Mouse (Mus musculus): ENCODE measurements at regions not wholly inside any gene's neighbourhood (a gene's known extent, or its start where the extent isn't known, plus 50 kb on each side); places are given as distances from the start of the nearest gene placed in this dataset.

DNA sequence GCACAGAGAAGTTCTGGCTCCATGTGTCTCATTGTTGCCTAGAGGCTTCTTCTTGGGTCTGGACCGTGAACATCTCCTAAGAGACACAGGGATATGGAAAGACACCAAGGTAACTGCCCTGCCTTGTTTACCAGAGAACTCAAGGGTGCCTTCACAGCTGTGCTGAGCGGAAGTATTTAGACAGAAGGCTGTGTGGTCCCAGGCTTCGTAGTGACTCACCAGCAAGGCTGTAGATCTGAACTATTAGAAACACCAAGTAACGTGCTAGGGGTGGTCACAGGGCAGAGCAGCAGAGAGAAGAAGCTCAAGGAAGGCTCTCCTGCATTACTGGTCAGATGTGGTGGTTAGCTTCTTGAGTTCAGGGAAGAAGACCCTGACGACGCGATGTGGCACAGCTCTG lies 51.6 kb upstream of the Lpp start:
- intact Hi-C loops (cut with DNase I) = no loop called here
- no peak for DNase-seq (ENCODE audit: extremely low spot score in 1 of 2, low spot score in 2 of 2)

DNA sequence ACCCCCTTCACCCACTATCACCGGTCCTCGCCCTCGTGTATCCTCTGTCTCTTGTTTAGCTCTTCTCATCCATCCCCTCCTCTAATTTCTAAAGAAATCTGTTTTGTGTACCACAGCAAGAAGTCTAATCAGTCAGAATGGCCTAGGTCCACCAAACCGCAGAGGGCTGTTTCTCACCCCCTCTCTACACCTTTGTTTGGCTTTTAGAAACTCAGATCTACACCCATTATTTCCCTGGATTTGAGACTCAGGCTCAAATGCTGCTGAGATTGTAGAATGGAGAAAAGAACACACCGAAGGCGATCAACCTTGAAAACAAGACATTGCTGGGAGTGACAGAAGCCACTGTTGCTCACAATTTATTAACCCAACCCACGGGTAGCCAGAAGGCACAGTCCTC lies 52.7 kb upstream of the Lpp start:
- no peak for DNase-seq (ENCODE audit: extremely low spot score in 1 of 2, low spot score in 2 of 2)
- intact Hi-C loops (cut with DNase I) = no loop called here

DNA sequence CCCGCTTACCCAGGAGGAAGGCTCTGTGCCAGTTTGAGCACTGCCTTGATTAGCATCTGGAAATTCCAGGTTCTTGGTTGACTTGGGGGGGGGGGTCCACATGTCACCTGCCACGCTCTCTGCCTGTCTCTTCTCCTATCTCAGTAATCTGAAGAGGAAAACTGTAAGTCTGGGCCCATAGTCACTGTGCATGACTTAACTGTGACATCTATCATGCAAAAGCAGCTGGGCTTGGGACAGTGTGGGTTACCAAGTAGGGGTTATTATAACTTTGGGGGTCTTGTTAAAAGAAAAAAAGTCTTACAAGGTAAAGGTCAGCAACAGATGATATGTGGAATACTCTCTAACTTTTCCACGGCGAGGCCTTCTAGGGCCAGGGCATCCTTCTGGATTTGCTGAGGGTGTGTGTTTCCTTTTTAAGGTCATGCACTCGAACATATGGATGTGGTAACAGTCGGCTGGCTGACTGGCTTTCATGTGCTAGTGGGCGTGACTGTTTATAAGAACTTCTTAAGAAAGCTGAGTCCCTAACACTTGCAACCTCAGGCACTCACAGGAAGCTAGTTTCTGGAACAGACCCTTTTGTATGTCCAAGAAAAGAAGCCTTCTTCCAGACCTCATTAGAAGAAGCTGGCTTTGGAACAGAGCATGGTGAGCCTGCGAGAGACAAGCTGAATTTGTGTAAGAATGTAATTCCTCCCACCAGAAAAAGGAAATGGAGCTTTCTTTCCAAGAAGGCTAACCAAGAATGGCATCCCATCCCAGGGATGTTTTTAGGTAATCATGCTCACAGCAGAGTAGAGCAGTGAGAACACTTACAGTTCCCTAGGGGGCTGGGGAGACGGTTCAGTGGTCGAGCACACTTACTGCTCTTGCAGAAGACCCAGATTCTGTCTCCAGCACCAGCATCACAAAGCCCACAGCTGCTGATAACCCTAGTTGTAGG lies 53.7 kb upstream of the Lpp start:
- peak in 1 of 2 experiments; percentile 11 for DNase-seq (ENCODE audit: extremely low spot score in 1 of 2, low spot score in 2 of 2)

DNA sequence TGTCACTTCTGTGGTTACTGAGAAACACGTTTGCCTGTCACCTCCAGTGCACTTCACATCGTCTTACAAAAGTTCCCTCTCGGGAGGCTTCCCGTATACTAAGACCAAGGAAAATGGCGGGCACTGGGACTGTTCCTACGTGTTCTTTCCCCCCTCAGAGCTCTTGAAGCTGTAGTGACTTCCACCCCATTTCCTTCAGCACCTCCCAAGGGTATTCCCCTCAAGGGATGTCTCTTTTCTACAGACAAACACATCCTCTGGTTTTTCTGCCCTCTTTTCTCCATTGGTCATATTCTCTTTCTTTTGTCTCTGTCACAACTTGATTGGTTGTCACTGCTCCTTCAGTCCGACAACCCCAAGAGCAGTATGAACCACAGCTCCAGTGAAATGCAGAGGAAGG lies 54.9 kb upstream of the Lpp start:
- DNase-seq (ENCODE audit: extremely low spot score in 1 of 2, low spot score in 2 of 2) = no peak
- intact Hi-C loops (cut with DNase I) = no loop called here

More for the DNA sequence above, 53.7 kb upstream of the Lpp start:
- intact Hi-C loops (cut with DNase I) = no loop called here

DNA sequence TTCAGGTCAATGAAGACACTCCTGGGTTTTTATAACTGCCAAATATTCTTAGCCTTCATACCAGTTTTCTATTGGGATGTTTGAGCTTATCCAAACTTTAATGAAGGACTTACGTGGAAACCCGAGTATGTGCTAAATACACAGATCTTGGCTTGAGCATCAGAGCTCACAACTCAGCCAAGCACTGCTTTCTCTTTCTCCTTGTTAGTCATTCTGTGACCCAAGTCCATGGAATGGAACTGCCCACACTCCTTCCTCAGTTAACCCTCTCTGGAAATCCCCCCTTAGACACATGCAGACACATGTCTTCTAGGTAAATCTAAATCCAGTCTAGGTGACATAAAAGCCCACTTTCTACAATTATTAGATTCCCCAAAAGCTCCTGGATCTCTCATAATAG lies 58.9 kb upstream of the Lpp start:
- intact Hi-C loops (cut with DNase I) = no loop called here
- DNase-seq (ENCODE audit: extremely low spot score in 1 of 2, low spot score in 2 of 2) = no peak

DNA sequence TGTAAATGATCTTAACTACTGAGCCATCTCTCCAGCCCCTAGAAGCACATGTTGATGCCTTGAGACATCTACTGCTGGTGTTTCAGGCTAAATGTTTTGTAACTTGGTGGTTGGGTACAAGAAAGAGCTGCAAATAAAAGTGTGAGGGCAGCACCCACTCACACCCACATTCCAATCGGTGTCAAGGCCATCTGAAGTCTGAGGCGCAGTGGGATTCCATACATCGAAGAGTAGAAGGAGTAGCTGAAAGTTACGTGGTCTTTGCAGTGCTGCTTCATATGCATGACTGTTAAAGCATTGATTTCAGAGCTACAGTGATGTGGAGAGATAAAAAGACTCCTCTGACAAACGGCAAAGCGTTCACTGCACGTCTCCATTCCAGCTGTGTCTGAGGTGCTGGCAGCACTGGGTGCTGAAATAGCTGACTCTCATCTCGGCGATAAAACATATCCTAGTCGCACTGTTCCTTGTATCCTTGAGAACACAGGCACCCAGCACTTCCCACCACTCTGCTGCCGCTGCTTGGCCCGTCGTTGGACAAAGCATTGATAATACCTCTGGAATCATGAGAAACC lies 61.8 kb upstream of the Lpp start:
- DNase-seq (ENCODE audit: extremely low spot score in 1 of 2, low spot score in 2 of 2) = no peak
- intact Hi-C loops (cut with DNase I) = no loop called here

DNA sequence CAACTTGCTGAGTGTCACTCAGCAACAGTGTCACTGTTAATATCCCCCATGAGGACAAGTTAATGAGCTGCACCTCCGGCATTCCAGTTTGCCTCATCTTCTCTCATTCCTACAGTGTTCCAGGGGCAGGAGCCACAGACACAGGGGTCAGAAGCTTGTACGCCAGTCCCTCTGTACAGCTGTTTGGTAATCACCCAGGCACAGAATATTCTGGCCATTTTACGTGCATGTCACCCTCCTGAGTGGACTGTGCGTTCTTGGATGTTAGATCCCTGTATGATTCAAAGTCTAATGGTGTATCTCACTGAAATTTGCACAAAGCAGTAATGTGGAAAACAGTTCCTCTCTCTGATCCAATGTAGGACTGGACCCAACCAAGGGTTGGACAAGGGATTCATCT lies 66.7 kb upstream of the Lpp start:
- intact Hi-C loops (cut with DNase I) = no loop called here
- DNase-seq (ENCODE audit: extremely low spot score in 1 of 2, low spot score in 2 of 2) = no peak

DNA sequence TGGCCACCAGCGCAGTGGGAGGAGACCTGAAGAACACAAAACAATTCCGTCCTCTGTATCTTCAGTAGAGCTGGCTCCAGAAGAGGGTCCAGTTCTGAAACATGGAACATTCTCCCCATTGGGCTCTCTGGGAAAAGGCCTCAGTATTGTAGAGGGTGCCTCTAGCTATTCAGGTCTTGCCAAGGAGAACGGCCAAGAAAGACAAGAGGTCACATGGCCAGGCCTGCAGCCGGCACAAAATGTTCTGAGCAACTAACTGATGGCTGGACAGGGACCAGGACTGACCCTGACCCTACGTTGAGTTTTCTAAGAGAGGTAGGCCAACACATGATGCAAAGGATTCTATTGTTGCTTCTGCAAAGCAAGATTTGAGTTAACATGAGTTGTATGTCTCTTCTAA lies 67.3 kb upstream of the Lpp start:
- intact Hi-C loops (cut with DNase I) = no loop called here
- DNase-seq (ENCODE audit: extremely low spot score in 1 of 2, low spot score in 2 of 2) = peak in 1 of 2 experiments; percentile 51

DNA sequence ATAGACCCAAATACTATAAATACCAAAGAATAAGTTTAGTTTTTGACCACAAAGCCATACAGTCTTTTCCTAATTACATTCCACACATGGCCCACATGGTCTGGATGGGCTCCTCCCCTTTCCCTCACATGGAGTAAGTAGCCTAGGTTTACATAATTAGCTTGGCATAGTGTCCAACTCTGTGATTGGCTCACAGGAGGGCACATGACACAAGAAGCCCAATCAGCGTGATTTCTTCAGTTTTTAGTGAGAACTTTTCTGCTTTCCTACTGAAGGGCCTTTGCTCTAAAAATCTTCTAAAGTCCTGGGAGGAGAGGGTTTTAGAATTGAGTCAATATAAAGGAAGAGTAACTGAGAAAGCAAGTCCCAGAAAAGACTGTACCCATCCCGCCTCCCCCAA lies 68.4 kb upstream of the Lpp start:
- intact Hi-C loops (cut with DNase I) = no loop called here
- no peak for DNase-seq (ENCODE audit: extremely low spot score in 1 of 2, low spot score in 2 of 2)

DNA sequence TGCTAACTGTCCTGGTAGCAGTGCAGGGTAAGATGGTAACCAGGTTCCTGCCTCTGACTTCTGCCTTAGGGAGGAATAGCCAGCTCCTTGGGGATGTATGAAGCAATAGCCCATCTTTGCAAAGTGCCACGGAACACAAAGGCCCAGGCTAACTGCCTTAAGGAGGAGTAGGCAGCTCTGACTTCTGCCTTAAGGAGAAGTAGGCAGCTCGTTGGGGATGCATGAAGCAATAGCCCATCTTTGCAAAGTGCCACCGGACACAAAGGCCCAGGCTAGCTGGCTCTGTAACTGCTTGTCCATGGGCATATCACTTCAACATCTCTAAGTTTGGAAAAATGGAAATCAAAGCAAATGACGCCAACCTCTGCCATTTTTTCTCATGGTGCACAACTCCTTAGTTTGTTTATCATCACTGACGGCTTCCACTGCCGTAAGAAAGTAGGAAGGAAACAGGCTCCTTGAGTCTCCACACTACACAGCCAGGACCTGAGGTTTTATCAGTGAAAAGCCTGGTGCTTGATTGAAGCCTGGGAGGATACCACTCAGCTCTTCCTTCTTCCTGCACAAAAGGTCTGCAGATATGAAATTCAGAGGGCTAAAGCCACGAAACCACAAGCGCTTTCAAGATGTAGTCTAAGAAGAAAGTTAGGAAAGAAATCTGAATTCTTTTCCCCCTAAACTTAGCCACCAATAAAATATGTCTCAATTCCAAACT lies 74.4 kb upstream of the Lpp start:
- no peak for DNase-seq (ENCODE audit: extremely low spot score in 1 of 2, low spot score in 2 of 2)
- intact Hi-C loops (cut with DNase I) = no loop called here

DNA sequence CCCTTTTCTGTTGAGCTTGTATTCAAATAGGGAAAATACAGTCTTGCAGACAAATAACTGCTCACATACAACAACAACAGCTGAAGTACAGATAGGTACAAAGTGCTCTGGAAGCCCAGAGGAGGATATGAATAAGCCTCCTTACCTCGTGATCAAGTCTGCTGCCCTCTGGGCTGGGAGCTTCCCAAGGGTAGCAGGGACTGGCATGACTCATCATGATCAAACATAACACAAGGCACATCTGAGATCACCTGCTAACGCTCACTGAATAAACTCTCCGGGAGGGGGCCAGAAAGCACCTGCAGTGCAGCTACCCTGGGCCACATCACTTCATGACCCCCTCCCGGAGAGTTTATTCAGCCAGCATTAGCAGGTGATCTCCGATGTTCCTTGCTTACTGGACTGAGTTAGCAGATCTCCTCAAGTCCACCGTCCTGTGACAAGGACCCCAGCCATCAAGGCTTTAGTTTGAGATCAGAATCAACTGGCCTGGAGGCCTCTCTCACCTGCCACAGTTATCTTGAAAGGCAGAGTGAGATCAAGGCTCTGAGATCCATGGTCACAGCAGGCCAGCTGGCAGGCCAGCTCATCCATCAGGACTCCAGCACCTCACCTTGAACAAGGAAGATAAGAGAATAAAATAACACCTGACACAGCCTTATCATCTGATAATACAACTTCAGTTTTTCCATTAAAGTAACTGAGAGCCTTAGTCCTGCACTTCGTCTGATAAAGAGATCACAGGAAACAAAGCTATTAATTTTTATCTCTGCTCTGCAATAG lies 79.6 kb upstream of the Lpp start:
- intact Hi-C loops (cut with DNase I) = no loop called here

DNA sequence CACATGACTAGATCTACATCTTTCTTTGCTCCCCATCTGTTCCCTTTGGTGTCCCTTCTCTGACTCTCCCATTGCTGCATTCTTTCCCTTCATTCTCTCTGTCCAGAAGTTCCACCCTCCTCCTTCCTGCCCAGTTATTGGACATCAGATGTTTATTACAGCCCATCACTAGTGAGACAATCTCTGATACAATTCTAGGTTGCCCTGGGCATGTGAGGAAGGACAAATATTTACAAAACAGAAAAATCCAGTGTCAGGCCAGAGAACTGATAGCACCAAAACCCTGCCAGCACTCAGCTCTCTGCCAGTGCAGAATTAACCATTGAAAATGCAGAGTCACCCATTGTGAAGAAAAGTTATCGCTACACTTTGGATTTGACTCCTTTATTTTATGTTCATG lies 87.9 kb upstream of the Lpp start:
- intact Hi-C loops (cut with DNase I) = no loop called here
- DNase-seq (ENCODE audit: extremely low spot score in 1 of 2, low spot score in 2 of 2) = no peak

More for the DNA sequence above, 79.6 kb upstream of the Lpp start:
- DNase-seq (ENCODE audit: extremely low spot score in 1 of 2, low spot score in 2 of 2) = no peak

DNA sequence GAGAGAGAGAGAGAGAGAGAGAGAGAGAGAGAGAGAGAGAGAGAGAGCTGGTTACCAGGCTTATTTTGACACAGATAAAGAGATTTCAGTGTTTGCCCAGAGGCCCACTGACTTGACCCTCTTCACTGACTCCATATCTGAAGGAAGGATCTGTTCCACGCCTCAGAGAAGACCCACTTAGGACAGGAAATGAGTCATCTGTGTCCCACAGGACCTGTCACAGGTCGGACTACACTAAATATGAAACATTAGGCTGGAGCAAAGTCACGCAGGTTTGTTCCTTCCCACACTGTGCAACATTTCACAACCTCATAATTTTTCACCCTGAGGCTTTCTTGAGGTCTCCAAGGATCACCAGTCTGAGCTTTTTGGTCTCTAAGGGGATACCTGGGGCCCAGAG lies 96.5 kb upstream of the Lpp start:
- intact Hi-C loops (cut with DNase I) = no loop called here
- DNase-seq (ENCODE audit: extremely low spot score in 1 of 2, low spot score in 2 of 2) = no peak

DNA sequence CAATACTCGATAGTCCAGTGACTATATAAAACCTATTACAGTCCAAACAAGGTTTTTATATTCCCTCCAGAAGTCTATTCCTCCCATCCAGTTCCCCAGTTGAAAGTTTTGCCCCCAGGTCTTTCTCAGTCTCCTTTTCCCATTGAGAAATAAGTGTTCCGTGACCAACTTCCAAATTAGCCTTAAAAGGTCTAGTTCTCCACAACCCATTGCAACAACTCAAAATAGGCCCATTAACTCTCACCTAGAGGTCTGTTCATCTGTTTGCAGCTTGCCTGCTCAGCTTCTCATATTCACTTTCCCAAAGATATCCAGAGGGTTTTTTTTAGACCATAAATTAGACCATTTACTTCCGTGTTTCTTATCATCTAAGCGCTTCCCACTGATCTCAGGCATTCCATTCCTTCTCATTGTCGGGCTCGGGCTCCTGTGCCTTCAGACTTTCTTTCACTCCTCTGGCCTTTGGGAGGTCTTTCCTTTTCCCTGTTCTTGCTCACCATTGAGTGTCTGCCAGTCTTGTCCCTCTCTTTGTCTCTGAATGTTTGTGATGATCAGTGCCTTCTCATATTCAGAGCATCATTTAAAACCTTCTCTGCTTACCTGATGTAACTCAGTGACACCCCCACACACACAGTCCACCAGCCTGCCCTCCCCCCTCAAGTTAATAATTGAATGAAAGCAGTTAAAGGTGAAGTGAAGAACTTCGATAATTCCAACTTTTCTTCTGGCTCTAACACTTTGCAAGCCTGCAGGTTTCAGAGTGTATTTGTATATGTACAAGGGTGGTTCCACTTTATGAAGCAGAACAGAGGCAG lies 97.5 kb upstream of the Lpp start:
- no peak for DNase-seq (ENCODE audit: extremely low spot score in 1 of 2, low spot score in 2 of 2)
- intact Hi-C loops (cut with DNase I) = no loop called here

DNA sequence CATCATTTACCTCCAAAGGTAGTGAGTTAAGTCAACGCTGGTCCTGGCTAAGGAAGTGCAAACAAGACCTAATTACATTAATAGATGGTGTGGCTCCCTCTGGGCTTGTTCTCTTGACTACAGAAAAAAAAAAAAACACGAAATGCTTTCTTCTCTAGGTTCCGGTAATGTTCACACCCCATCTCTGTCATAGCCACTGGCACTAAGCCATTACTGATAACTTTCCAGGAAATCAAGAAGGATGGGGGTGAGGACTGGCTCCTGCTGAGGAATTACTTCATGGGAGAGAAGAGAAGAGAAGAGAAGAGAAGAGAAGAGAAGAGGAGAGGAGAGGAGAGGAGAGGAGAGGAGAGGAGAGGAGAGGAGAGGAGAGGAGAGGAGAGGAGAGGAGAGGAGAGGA lies 109.1 kb upstream of the Lpp start:
- no peak for DNase-seq (ENCODE audit: extremely low spot score in 1 of 2, low spot score in 2 of 2)
- intact Hi-C loops (cut with DNase I) = loop anchor here (10.0 kb wide), 1 partner anchor 781 kb away; no protein-coding TSS in a partner anchor

DNA sequence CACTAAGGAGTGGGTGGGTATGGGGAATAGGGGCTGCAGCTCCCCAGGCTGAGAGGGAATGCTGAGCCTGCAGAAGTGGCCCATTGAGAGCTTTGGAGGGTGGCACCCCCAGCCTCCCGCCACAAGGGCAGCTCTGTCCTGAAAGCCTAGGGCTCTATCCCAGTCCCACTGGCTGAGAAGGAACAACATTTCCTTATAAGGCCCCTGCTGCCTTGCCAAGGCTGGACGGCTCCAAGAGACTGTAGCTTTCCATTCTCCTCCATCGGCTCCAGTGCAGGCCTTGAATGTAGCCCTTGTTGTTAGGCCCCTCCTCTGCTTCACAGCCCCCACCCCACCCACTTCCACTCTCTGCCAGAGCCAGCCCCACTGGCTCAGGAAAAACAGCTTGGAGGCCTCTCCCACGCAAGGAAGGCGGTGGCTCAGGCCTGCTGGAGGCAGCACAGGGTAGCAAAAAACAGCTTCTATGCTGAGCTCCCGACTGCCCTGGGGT lies 111.1 kb upstream of the Lpp start:
- intact Hi-C loops (cut with DNase I) = loop anchor here (10.0 kb wide), 1 partner anchor 783 kb away; no protein-coding TSS in a partner anchor
- DNase-seq (ENCODE audit: extremely low spot score in 1 of 2, low spot score in 2 of 2) = peak; percentile 85 to 91

DNA sequence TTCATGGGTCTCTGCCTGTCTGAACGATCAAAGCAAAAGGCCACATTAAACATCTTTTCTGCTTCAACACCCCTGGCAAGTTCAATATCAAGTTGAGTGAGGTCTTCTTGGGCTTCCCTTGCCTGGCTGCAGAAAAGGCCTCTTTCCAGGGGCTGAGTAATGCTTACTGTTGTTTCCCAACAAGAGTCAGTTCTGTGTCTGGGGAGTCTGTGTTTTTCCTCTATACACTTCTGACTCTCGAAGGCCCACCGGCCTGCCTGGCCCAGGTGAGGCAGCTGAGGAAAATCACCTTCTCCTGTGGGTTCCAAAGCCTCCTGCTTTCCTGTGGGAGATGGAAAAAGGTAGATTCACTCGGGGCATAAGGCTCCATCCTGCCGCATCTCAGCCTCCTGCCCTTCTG lies 111.7 kb upstream of the Lpp start:
- intact Hi-C loops (cut with DNase I) = loop anchor here (10.0 kb wide), 1 partner anchor 783 kb away; no protein-coding TSS in a partner anchor
- DNase-seq (ENCODE audit: extremely low spot score in 1 of 2, low spot score in 2 of 2) = no peak

DNA sequence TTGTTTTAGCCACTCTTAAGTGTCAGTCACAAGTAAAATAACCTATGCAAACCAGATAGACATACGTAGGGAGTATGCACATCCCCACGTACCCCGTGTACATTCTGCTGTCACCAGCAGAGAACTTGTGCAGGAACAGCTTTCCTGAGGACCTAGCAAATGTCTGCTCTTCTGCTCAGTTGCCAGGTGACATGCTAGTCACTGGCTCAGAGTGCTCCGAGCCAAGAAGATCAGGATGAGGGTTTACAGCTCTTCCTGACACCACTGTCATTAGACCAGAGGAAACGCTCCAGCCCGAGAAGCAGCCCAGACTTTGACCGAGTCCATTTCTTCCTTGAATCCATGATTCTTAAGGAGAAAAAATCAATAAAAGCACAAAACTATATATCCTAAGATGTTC lies 115.5 kb upstream of the Lpp start:
- DNase-seq (ENCODE audit: extremely low spot score in 1 of 2, low spot score in 2 of 2) = no peak
- intact Hi-C loops (cut with DNase I) = no loop called here

All from left cerebral cortex, postnatal 10 days (tissue).